Mouse (Mus musculus) heart, embryonic 12.5 days (tissue): ENCODE results near the gene Pik3c2b. TPM values are rescaled to one million over a fixed set of nuclear protein-coding genes. Genes with fewer than 3 reads are reported as not detected.

Experiments used
- ATAC-seq: fragments of 200-750 bp; cut with Nextera tagmentation; 2 replicates; pipeline ENCODE4 v1.8.0; 2017; ENCODE audit warnings: moderate TSS enrichment, moderate library complexity; ENCODE audit not compliant: insufficient number of reproducible peaks, low FRiP score
- H3K27ac ChIP-seq: fragments of 300-500 bp; sonication (generic); 2 replicates; pipeline ENCODE4 v1.5.1; 2016; ENCODE audit warnings: mild to moderate bottlenecking, moderate library complexity; ENCODE audit not compliant: poor library complexity, severe bottlenecking
- H3K27me3 ChIP-seq: fragments of 300-500 bp; sonication (generic); replicated peaks from 2 replicates; pipeline ENCODE4 v1.6.1; 2016; ENCODE audit warnings: mild to moderate bottlenecking, moderate library complexity
- H3K36me3 ChIP-seq: fragments of 300-500 bp; sonication (generic); 2 replicates; pipeline ENCODE4 v1.6.1; 2016; ENCODE audit warnings: mild to moderate bottlenecking, moderate library complexity
- H3K4me1 ChIP-seq: fragments of 300-500 bp; sonication (generic); replicated peaks from 2 replicates; pipeline ENCODE4 v1.6.1; 2016; ENCODE audit warnings: mild to moderate bottlenecking
- H3K4me2 ChIP-seq: fragments of 300-500 bp; sonication (generic); 2 replicates; pipeline ENCODE4 v1.6.1; 2016; ENCODE audit warnings: mild to moderate bottlenecking, moderate library complexity
- H3K4me3 ChIP-seq: fragments of 300-500 bp; sonication (generic); 2 replicates; pipeline ENCODE4 v1.5.1; 2016; ENCODE audit warnings: mild to moderate bottlenecking
- H3K9ac ChIP-seq: fragments of 300-500 bp; sonication (generic); 2 replicates; pipeline ENCODE4 v1.6.1; 2016; ENCODE audit warnings: mild to moderate bottlenecking, moderate library complexity
- H3K9me3 ChIP-seq: fragments of 300-500 bp; sonication (generic); replicated peaks from 2 replicates; pipeline ENCODE4 v1.6.1; 2016; ENCODE audit warnings: mild to moderate bottlenecking, moderate library complexity
- WGBS: fragments of 180-500 bp; shearing (Covaris S2); methylation state at CpG from one replicate; pipeline ENCODE4 v1.1.7; 2016; 5-methylcytosine and 5-hydroxymethylcytosine counted together
- polyA plus RNA-seq: library from polyadenylated mRNA; unstranded; fragments of >200 nt; fragmentation: Nextera tagmentation; extraction: Ambion mirVana; gene quantifications from 2 replicates; pipeline ENCODE4 v1.2.1, GENCODE M21; 2016

Gene Pik3c2b
- 11.5 and 11.7 TPM in 2 replicates for polyA plus RNA-seq

DNA sequence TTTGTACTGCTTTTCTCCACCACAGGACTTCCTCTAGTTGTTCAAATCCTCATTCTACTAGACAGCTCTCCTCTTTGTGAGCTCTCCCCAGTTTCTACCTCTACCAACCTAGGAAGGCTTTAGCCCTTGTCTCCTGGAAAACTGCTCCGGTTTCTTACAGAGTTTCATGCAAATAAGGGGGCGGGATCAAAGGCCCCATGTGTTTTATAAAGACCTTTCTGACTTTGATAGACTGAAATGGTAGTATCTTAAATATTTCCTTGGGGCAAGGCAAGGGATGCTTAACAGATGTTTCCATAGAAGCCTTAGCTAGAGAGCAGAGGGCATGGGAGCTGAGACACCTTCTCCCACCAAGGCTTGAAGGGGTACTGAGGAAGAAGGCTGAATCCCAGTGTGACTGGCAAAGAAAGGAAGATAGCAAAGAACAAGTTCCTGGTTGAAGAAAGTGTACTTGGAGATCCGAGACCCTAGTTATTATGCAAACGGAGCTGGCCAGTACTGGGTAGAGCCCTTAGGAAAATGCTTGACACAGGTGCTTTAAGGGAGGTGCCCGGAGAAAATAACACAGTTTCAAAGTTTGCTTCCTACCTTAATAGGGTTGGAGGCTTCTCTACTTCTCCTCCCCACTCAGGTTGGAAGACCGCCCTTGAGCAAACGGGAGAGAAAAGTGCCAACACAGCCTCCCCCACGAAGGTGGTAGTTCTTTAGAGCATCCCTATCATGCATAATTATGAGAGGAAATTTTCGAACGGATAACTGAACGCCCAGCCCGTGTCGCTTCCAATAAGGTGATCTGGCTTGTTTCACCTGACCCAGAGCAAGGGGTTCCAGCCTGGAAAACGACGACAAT, at the start of gene Pik3c2b:
Pik3c2b (plus strand) TSS at position 657 of the 850 bp plus-strand sequence.
- H3K9me3 ChIP-seq, result no peaks in the 10 kb centered on the region
- 4% methylated on average over 15 of the region's 15 CpGs for WGBS
- H3K27ac ChIP-seq, result peak within 1 kb of the TSS; percentile 84
- peak within 1 kb of the TSS; percentile 93 for H3K4me3 ChIP-seq
- no peaks in the 10 kb centered on the region for H3K27me3 ChIP-seq
- H3K9ac ChIP-seq, result peak within 1 kb of the TSS; percentile 98
- H3K4me1 ChIP-seq, result peaks cover 40% of the 10 kb centered on the region
- no peaks in the 10 kb centered on the region for H3K36me3 ChIP-seq
- H3K4me2 ChIP-seq, result peak within 1 kb of the TSS; percentile 78
- 0 out of 2 replicates have a peak, but pooled peaks have one; percentile 3 for ATAC-seq

DNA sequence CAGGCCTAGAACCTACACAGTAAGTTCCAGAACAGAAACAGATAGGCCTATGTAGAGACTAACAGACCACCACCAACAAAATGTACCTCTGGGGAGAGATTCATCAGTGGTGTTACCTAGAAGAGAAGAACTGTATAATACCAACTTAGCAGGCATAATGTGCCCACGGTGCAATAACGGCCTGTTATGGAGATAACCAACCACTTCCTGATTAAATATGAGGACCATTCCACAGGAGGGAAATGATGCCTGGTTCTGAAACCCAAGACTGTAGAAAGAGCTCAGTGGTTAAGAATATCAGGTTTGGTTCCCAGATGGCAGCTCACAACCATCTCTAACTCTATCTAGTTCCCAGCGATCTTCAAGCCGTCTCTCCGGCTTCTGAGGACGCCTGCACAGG, 45.1 kb upstream of the Pik3c2b start:
- H3K9me3 ChIP-seq, result no peaks in the 10 kb centered on the region
- no peaks in the 10 kb centered on the region for H3K4me1 ChIP-seq
- no peak overlapping the region for H3K9ac ChIP-seq
- H3K27me3 ChIP-seq, result no peaks in the 10 kb centered on the region
- H3K36me3 ChIP-seq, result peaks cover 85% of the 10 kb centered on the region
- H3K4me2 ChIP-seq, result no peak overlapping the region
- no peak for ATAC-seq
- no peak overlapping the region for H3K27ac ChIP-seq
- 91% methylated on average over 6 of the region's 6 CpGs for WGBS
- H3K4me3 ChIP-seq, result no peak overlapping the region

DNA sequence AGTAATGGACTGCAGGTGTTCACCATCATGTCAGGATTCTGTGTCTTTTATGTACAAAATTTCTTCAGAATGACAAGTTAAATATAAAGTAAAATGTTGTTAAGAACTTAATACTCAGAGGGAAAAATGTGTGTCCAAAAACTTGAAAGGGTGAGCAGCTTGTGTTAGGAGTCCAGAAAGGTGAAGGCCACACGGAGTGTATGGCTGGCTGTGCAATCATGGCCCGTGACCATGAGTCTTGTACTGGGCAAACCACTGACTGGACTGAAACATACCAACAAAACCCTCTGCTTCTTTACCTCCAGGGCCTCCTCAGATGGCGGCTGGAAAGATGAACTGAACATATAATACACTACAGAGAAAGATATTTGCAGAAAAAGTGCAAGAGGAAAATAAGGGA, 38.9 kb upstream of the Pik3c2b start:
- Histone ChIP-seq H3K9me3 (no peaks in the 10 kb centered on the region), H3K9ac (no peak overlapping the region), H3K36me3 (peaks cover 61% of the 10 kb centered on the region), H3K4me1 (peaks cover 11% of the 10 kb centered on the region), H3K27me3 (no peaks in the 10 kb centered on the region), H3K4me2 (no peak overlapping the region), H3K27ac (no peak overlapping the region), H3K4me3 (no peak overlapping the region)
- 90% methylated on average over 3 of the region's 3 CpGs for WGBS
- ATAC-seq, result no peak

DNA sequence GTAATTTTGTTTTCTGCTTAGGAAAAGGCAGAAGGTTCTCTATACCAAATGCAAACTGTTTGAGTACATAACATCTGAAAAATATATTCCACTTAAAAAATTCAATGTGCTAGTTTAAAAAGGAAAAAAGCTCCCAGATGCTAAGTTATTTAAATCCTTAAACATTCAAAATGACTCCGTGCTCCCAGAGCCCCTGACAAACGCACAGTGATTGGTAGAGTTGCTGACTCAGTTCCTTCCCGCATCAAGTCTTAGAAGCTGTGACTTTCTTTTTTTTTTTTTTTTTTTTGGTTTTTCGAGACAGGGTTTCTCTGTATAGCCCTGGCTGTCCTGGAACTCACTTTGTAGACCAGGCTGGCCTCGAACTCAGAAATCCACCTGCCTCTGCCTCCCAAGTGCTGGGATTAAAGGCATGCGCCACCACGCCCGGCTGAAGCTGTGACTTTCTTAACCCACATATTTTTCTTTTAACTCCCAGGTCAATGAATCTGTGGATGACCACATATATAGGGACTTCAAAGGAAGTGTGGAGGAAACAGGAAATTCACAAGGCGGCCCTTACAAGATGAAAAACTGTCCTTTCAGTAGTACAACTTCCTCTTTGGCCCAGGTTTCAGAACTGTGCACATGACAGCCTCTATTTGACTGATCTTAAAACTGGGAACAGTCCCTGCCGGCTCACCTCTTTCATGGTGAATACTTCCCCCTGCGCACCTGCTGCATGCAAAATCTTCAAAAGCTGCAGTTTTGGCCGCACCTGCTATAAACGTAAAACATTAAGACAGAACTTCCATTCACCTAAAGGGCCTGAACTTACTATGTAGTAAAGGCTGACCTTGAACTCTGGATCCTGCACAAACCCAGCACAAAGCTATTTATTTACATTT, 33.3 kb upstream of the Pik3c2b start:
- no peaks in the 10 kb centered on the region for H3K9me3 ChIP-seq
- WGBS, result 87% methylated on average over 12 of the region's 13 CpGs
- no peak overlapping the region for H3K27ac ChIP-seq
- peaks cover 8% of the 10 kb centered on the region for H3K4me1 ChIP-seq
- no peak overlapping the region for H3K4me2 ChIP-seq
- H3K4me3 ChIP-seq, result no peak overlapping the region
- H3K27me3 ChIP-seq, result no peaks in the 10 kb centered on the region
- ATAC-seq, result no peak
- H3K36me3 ChIP-seq, result peaks cover 69% of the 10 kb centered on the region
- no peak overlapping the region for H3K9ac ChIP-seq

DNA sequence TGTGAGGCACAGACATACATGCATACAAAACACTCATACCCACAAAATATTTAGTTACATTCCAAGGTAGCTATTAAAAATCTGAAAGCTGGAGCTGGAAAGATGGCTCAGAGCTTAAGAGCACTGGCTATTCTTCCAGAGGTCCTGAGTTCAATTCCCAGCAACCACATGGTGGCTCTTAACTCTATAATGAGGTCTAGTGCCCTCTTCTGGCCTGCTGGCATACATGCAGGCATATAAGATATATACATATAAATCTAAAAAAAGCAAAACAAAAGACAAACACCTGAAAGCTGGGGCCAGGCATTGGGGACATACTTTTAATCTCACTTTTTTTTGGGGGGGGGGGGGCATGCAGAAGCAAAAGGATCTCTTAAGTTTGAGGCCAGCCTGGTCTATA, 32.1 kb upstream of the Pik3c2b start:
- Histone ChIP-seq H3K4me3 (no peak overlapping the region), H3K4me1 (0 out of 2 replicates have a peak, but pooled peaks cover 3% of the 10 kb centered on the region), H3K9ac (no peak overlapping the region), H3K4me2 (no peak overlapping the region), H3K36me3 (peaks cover 78% of the 10 kb centered on the region), H3K9me3 (no peaks in the 10 kb centered on the region), H3K27ac (no peak overlapping the region), H3K27me3 (no peaks in the 10 kb centered on the region)
- no peak for ATAC-seq

DNA sequence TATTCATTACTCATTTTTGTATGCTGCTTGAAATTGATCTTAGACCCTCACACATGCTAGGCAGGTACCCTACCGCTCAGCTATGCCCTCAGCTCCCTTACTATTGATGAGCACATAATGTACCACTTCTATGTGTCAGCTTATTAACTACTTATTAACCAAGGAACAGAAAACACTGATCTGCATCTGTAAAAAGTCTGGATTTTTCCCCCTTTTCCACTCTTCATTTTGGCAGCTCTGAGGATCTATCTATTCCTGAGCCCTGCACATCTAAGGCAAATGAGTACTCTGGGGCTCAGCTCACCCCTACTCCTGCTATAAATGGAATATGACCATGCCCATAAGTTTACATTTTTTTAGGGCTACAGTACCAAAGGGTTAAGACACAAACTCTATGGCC, 31.3 kb upstream of the Pik3c2b start:
- Histone ChIP-seq H3K4me2 (no peak overlapping the region), H3K36me3 (peaks cover 76% of the 10 kb centered on the region), H3K4me1 (0 out of 2 replicates have a peak, but pooled peaks cover 2% of the 10 kb centered on the region), H3K4me3 (no peak overlapping the region), H3K27me3 (no peaks in the 10 kb centered on the region), H3K9ac (no peak overlapping the region), H3K9me3 (no peaks in the 10 kb centered on the region), H3K27ac (no peak overlapping the region)
- 100% methylated on average over 1 of the region's 1 CpGs for WGBS
- no peak for ATAC-seq

DNA sequence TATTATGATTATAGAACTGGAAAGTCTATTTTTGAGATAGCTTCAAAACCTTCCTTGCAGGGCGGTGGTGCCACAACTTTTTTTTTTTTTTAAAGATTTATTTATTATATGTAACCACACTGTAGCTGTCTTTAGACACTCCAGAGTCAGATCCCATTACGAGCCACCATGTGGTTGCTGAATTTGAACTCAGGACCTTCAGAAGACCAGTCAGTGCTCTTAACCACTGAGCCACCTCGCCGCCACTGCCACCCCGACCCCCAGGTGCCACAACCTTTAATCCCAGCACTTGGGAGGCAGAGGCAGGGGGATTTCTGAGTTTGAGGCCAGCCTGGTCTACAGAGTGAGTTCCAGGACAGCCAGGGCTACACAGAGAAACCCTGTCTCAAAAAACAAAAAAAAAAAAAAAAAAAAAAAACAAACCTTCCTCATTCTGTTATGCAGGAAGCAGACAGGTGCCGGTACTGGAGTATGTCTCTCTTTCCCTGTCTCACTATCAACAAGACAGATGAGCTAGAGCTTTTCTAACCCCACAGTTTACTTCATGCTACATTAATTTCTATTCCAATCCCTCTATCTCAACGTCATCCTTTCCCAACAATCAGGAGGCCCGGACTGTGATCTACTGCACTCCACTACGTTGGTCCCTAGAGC, 28.6 kb upstream of the Pik3c2b start:
- Histone ChIP-seq H3K9me3 (no peaks in the 10 kb centered on the region), H3K9ac (no peak overlapping the region), H3K36me3 (peaks cover 59% of the 10 kb centered on the region), H3K4me3 (no peak overlapping the region), H3K4me2 (no peak overlapping the region), H3K4me1 (peaks cover 8% of the 10 kb centered on the region; the same call in 1 of the 2 replicates), H3K27ac (no peak overlapping the region), H3K27me3 (no peaks in the 10 kb centered on the region)
- WGBS, result 95% methylated on average over 9 of the region's 9 CpGs
- no peak for ATAC-seq

DNA sequence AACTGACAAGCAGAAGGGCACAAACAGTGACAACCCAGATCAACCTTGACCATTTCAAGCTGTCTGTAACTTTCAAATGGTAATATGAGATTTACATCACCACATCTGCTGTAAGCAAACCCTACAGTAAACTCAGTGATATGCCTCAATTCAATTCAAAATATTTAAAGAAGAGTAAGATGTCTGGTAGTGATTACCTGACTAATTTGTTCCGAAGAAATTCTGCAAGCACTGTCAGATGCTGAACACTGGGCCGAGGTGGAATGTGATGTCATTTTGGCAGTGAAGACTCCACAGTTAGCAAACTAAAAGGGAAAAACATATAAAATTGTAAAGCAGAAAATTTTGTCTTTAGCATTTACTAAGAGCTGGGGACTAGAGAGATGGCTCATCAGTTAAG, 26.9 kb upstream of the Pik3c2b start:
- H3K27ac ChIP-seq, result no peak overlapping the region

DNA sequence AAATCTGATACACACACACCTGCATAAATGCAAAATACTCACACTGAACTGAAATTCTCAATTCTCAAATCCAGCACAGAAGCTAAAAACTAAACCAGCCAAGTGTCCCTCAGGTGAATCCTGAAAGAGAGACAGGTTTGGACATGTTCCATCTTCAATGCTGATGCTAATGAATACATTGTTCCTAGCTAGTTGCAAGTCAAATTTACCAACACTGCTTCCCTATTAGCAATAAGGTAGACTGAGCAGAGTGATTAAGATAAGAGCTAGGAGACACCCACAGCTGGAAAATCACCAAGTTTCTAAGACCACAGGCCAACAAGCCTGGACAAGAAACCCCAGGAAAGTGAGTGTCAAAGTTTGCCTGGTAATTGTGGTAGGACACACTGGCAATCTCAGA, 26.2 kb upstream of the Pik3c2b start:
- Histone ChIP-seq H3K27me3 (no peaks in the 10 kb centered on the region), H3K4me2 (no peak overlapping the region), H3K27ac (no peak overlapping the region), H3K4me3 (no peak overlapping the region), H3K36me3 (peaks cover 39% of the 10 kb centered on the region), H3K9ac (no peak overlapping the region), H3K9me3 (no peaks in the 10 kb centered on the region), H3K4me1 (peaks cover 14% of the 10 kb centered on the region)
- ATAC-seq, result no peak

More for the DNA sequence above, 26.9 kb upstream of the Pik3c2b start:
- H3K36me3 ChIP-seq, result peaks cover 46% of the 10 kb centered on the region
- peaks cover 8% of the 10 kb centered on the region; the same call in 1 of the 2 replicates for H3K4me1 ChIP-seq
- H3K9me3 ChIP-seq, result no peaks in the 10 kb centered on the region
- WGBS, result 88% methylated on average over 2 of the region's 2 CpGs
- H3K4me3 ChIP-seq, result no peak overlapping the region
- no peak for ATAC-seq
- no peaks in the 10 kb centered on the region for H3K27me3 ChIP-seq
- no peak overlapping the region for H3K4me2 ChIP-seq
- H3K9ac ChIP-seq, result no peak overlapping the region

DNA sequence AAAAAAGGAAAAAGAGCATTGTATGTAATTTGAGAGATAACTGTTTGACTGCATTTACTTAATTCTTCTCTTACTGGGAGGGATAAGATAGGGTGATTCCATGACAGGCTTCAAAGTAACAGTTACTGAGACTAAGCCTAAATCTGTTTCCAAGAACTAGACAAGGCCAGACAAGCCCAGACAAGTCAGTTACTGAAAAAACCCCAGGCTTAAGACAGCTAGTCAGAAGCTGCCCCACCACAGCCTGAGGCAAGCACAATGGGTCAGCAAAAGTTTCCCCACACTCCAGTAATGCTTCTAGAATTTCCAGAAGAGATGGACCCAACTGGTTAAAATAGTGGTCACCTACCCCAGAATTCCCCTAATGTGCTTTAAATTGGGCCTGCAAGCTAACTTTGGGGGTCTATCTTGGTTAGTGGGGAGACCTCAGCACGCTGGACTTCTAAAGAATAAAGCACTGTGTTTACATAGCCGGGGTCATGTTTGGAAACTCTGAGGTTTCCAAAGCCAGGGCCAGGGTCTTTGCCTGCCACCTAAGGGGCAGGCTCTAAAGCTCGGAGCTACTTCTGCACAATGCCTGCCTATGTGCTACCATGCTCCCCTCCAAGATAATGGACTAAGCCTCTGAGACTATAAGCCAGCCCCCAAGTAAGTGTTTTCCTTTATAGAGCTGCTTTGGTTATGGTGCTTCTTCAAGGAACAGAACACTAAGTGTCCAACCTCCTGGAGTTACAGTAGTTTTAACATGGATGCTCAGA, 25.2 kb upstream of the Pik3c2b start:
- H3K4me2 ChIP-seq, result no peak overlapping the region
- H3K36me3 ChIP-seq, result peaks cover 30% of the 10 kb centered on the region
- no peaks in the 10 kb centered on the region for H3K27me3 ChIP-seq
- H3K4me1 ChIP-seq, result peaks cover 16% of the 10 kb centered on the region
- ATAC-seq, result no peak
- no peak overlapping the region for H3K27ac ChIP-seq
- H3K4me3 ChIP-seq, result no peak overlapping the region
- H3K9ac ChIP-seq, result no peak overlapping the region; the same call in 1 of the 2 replicates
- WGBS, result 74% methylated on average over 3 of the region's 3 CpGs
- H3K9me3 ChIP-seq, result no peaks in the 10 kb centered on the region
